Mouse (Mus musculus): ENCODE measurements around the gene Tmem214.

GRCm38 (mm10) chr5:30886731-30887130, 18.9 kb downstream of the Tmem214 start:
- no peak for TF ChIP-seq CTCF (IDR thresholded peaks at IDR 0.05; ENCODE audit: borderline replicate concordance, insufficient read depth, low read length)
- no peak for TF ChIP-seq POLR2A (IDR thresholded peaks at IDR 0.05; ENCODE audit: low read depth, low read length)

All from embryonic fibroblast, embryonic 13.5 days (primary cell).